Mouse (Mus musculus): Measurements from ENCODE around the gene Ascl5. TPM values are rescaled to one million over a fixed set of nuclear protein-coding genes. Genes with fewer than 3 reads are reported as not detected.

Gene Ascl5
- not detected for total RNA-seq (2021)

- no peak for DNase-seq (ENCODE audit: extremely low spot score in 1 of 2, low spot score in 1 of 2)
Measured at GRCm38 (mm10) chr1:136050312-136051012, at the start of gene Ascl5. Ascl5 (plus strand) TSS chr1:136050804.

- DNase-seq (ENCODE audit: extremely low spot score in 1 of 2, low spot score in 1 of 2), result no peak
Measured at GRCm38 (mm10) chr1:136001438-136001837, 49.2 kb upstream of the Ascl5 start.

DNA sequence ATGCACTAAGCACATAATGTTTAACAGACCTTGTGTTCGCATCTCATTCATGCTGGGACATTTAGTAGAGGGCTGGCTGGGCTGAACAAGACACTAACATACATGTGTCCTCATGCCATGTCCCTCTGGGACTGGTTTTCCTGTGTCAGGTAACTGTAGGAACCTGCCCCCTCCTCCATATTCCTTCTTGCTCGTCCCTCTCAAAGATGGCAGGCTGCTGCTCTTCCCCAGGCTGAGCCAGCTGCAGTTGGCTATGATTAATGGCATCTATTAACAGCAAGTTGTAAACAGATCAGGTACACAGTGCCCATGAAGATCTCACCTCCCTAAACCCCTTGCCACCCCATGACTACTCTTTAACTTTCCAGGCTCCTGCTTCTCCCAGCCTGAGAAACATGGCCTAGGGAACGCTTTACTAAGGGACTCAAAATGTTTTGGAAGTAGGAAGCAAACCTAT lies 44.3 kb upstream of the Ascl5 start, which contains the start of gene Igfn1:
Gene Igfn1 (minus strand): TSS at position 51 of the 457 bp plus-strand sequence.
- DNase-seq (ENCODE audit: extremely low spot score in 1 of 2, low spot score in 1 of 2), result no peak

- DNase-seq (ENCODE audit: extremely low spot score in 1 of 2, low spot score in 1 of 2), result peak in 1 of 2 experiments; percentile 40
Measured at GRCm38 (mm10) chr1:136007211-136008158, 43.1 kb upstream of the Ascl5 start, which contains the start of gene Tmem9. Tmem9 (plus strand) TSS chr1:136008150.

- no peak for DNase-seq (ENCODE audit: extremely low spot score in 1 of 2, low spot score in 1 of 2)
Measured at GRCm38 (mm10) chr1:136008159-136008533, 42.5 kb upstream of the Ascl5 start.

DNA sequence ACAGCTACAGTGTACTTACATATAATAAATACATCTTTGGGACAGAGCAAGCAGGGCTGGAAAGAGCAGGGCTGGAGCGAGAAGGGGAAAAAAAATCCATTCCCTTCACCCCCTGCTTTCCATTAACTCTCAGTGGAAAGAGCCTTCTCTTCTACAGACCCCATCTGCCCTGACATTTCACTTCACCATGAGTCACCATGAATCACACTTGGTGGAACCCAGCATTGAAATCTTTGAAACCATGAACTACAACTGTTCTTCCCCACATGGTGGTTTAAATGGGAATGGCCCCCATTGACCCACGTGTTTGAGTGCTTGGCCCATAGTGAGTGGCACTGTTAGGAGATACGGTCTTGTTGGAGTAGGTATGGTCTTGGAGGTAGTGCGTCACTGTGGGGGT lies 40.4 kb upstream of the Ascl5 start:
- no peak for DNase-seq (ENCODE audit: extremely low spot score in 1 of 2, low spot score in 1 of 2)

DNA sequence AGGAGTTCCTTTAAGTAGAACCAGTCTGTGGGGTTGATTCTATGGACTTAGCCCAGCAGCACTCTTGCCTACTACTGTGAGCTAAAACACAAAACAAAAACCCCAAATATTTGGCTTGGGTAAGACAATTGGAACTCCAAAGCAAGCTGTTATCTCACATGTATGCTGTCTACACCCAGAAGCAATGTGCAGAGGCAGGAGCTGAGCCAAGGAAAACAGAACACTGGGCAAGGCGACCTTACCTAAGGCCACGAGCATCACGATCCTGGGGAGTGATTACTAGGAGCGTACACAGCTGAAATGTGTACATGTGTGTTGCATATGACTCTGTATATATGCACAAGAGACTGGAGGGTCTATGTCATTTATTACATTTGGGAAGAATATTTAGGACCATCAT lies 37.1 kb upstream of the Ascl5 start:
- DNase-seq (ENCODE audit: extremely low spot score in 1 of 2, low spot score in 1 of 2), result no peak

DNA sequence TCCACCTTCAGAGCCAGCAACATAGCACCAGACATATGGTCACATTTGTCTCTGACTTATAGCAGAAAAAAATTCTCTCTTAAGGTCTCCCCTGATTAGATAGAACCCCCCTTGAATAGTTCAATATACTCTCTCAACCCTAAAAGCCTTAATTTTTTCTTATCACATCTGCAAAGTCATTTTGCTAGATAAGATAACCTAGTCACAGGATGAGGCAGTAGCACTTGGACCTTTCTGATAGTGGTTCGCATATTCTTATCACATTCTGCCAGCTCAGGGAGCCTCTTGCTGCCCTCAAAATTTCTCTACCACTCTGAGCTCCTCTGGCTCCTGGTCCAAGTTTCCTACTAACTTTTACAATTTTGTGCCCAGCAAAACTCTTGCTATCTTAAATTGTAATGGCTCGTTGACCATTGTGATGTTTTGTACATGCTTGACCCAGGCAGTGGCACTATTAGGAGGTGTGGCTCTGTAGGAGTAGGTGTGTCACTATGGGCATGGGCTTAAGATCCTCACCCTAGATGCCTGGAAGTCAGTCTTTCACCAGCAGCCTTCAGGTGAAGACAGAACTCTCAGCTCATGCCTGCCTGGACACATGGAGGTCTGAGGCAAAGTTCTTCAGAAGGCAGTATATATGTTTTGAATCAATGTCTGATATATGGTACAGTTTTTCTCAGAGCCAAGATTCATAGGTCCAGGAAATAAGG lies 35.7 kb upstream of the Ascl5 start:
- no peak for DNase-seq (ENCODE audit: extremely low spot score in 1 of 2, low spot score in 1 of 2)

DNA sequence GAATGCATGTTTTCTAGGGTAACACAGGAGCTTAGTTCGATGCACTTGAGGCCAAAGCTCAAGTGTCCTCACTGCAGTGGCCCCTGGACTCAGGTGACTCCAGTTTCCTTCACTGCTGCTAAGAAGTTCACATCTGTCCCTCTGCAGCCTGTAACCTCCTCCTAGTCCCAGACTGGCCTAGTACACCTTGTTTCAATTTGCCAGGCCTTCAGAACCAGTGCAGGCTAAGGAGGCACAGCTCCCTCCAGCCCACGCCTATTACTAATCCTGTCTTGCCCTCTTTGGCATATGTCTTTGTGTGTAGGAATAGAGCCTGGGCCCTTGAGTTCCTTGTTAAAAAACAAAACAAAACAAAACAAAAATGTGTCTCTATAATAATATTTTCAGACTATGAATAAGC lies 33.3 kb upstream of the Ascl5 start:
- no peak for DNase-seq (ENCODE audit: extremely low spot score in 1 of 2, low spot score in 1 of 2)

DNA sequence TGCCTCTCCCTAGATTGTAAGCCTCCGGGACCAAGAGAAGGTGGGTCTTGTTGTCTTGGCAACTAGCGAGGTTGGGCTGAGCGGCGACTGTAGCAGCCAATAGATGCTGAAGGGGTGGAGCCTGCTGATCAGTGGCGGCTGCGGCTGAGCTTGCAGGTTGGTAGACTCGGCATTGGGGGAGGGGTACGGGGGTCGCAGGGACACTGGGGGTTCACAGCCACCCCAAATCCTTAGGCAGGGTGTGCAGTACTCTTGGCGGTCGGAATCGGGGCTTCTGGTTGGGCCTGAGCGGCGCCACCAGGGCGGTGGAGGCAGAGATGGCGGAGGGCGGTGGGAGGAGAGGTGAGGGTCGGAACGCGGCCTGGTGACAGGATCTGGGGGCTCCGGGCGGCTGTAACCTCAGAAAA lies 32.7 kb upstream of the Ascl5 start:
- DNase-seq (ENCODE audit: extremely low spot score in 1 of 2, low spot score in 1 of 2), result peak; percentile 69 to 81

- DNase-seq (ENCODE audit: extremely low spot score in 1 of 2, low spot score in 1 of 2), result peak in 1 of 2 experiments; percentile 14
Measured at GRCm38 (mm10) chr1:136018390-136019189, 32.0 kb upstream of the Ascl5 start.

GRCm38 (mm10) chr1:136030201-136030600 lies 20.4 kb upstream of the Ascl5 start:
- no peak for DNase-seq (ENCODE audit: extremely low spot score in 1 of 2, low spot score in 1 of 2)

DNA sequence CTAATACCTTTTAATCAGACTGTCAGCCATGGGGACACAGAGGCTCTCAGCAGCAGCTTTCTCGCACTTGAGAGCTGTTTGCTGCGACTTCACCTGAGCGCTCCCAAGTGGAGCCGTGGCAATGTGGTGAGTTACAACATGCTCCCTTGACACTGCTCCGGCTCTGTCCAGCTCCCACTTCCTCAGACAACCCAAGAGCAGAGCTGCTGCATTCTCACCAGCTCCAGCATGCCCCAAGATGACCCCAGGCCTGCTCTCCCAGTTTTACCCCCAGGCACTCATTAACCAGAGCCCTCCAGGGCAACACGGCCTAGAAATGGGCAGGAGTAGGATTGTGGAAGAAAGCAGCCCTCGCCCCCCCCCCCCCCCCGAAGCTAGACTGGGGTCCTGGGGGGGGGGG lies 18.9 kb upstream of the Ascl5 start:
- no peak for DNase-seq (ENCODE audit: extremely low spot score in 1 of 2, low spot score in 1 of 2)

GRCm38 (mm10) chr1:136032961-136033360 lies 17.6 kb upstream of the Ascl5 start:
- DNase-seq (ENCODE audit: extremely low spot score in 1 of 2, low spot score in 1 of 2), result no peak

GRCm38 (mm10) chr1:136038746-136039538 lies 11.7 kb upstream of the Ascl5 start:
- DNase-seq (ENCODE audit: extremely low spot score in 1 of 2, low spot score in 1 of 2), result no peak

DNA sequence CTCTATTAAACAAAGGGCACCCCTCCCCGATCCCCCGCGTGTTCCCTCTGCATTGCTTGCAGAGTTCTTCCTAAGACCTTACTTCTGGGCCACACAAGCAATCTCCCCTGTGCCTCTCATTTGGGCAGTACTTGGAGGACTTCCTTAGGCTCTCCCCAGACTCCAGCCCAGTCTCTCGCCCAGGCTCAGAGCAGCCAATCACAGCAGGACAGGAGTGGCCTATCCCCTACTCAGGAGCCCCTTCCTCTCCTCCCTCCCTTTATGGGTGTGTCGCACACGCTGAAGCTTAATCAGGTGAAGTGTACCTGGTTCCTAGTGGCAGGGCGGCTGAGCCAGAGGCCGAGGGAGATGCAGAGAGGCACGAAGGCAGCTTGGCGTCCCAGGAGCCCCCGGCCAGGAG lies 10.2 kb upstream of the Ascl5 start:
- no peak for DNase-seq (ENCODE audit: extremely low spot score in 1 of 2, low spot score in 1 of 2)

DNA sequence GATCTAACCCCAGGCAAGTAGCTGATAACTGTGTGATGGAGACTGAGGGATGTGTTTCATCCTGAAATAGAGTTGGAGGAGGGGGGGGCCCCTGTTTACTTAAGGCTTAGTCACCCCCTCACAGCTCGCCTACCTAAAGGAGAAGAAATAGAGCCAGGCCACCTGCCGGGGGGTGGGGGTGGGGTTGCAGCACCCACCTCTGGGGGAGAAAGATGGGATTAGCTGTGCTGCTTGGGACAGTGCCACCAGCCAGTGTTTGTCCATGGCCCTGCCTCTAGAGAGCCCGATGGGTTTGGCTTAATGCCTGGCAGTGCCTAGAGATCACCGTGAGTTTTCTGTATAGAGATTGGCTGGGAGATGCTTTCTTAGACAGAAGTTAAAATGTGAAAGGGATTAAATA lies 9.7 kb upstream of the Ascl5 start:
- DNase-seq (ENCODE audit: extremely low spot score in 1 of 2, low spot score in 1 of 2), result no peak

DNA sequence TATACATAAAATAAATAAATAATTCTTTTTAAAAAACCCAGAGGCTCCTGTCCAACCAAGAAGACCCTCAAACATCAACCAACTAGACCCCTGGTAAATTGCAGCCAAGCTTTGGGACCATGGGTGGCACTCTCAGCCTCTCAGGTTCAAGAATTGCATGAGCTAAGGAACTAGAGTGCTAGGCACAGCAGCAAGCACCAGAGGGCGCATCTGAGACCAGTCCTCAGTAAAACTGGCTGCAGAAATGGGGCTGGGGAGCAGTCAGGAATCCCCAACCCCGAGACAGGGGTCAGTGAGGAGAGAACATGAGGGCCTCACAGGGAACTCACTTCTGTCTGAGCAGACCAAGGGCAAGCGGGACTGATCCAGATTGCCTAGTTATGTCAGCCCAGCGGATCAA lies 4.8 kb upstream of the Ascl5 start:
- DNase-seq (ENCODE audit: extremely low spot score in 1 of 2, low spot score in 1 of 2), result peak; percentile 53 to 83

GRCm38 (mm10) chr1:136047432-136047831 lies 3.2 kb upstream of the Ascl5 start:
- DNase-seq (ENCODE audit: extremely low spot score in 1 of 2, low spot score in 1 of 2), result peak in 1 of 2 experiments; percentile 33

All from layer of hippocampus, postnatal 25 days (tissue).